Mouse (Mus musculus): Measurements from ENCODE around the gene Prkn.

Gene Prkn

GRCm38 (mm10) chr17:10840148-10840707 is at the start of gene Prkn, which contains the start of gene Pacrg:
TSS of gene Prkn (plus strand) at chr17:10840384.
TSS of gene Pacrg (minus strand) at chr17:10840311.
- DNase-seq (ENCODE audit: low read depth), result peak; percentile 98

GRCm38 (mm10) chr17:10791661-10792060 is 48.5 kb upstream of the Prkn start:
- DNase-seq (ENCODE audit: low read depth), result no peak

DNA sequence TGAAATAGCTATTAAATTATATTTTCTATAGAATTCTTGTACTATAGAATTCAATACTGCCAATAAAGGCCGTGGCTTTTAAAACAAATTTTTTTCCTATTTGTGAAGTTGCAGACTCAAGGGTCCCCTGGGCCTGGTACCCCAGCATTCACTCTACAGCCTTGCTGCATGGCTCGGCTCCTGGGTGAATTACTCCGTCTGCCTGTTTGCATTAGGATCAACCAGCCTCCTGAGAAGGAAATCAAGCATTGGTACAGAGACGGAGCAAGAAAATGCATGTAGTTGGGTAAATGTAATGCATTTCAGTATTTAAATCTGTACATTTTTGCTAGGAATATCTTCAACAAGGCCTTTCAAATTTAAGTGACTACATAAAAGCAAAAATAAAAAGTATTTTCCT is 33.5 kb upstream of the Prkn start:
- no peak for DNase-seq (ENCODE audit: low read depth)

GRCm38 (mm10) chr17:10807261-10807998 is 32.8 kb upstream of the Prkn start:
- DNase-seq (ENCODE audit: low read depth), result no peak

- DNase-seq (ENCODE audit: low read depth), result no peak
Observed at GRCm38 (mm10) chr17:10808571-10808970, 31.6 kb upstream of the Prkn start.

GRCm38 (mm10) chr17:10818971-10819370 is 21.2 kb upstream of the Prkn start:
- no peak for DNase-seq (ENCODE audit: low read depth)

DNA sequence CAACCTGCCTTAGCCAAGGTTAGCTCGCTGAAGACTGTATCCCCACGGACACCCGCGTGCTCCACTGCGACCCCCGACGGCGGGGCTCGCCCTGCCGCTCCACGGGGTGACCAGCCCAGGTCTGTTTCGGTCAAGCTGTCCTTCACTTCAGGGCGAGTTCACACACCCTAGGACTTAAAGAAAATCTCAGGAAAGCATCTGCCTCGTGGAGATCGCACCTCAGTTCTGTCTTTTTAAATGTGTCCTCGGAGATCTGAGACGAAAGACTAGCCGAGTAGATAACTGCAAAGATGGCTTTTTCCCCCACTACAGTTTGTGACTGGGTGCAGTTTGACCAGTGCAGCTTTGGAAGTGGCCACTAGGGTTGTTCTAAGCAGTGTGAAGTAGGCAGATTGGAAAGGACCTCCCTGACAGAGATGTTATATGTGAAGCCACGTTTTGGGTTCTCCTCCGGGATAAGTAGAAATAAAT is 582 bp downstream of the Prkn start:
- peak; percentile 70 for DNase-seq (ENCODE audit: low read depth)

- DNase-seq (ENCODE audit: low read depth), result no peak
Observed at GRCm38 (mm10) chr17:10854207-10854606, 14.0 kb downstream of the Prkn start.

GRCm38 (mm10) chr17:10874208-10875187 is 34.3 kb downstream of the Prkn start:
- no peak for DNase-seq (ENCODE audit: low read depth)

DNA sequence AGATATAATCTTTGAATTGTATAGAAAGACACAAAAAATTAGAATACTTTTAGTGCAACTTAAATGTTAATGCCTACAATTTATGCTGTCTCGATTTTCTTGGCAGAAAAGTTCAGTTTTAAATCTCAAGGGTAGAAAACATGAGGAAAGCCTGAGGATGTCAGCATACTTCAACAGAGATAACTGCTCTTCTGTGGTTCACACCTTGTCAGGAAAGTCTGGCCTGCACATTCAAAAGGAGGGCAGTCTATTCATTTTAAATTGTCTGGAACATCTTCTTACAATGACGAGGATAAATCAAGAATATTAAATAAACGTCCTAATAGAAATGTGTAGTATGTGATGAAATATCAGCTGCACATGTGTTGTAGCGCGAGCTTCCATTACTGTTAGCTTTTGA is 38.8 kb downstream of the Prkn start:
- DNase-seq (ENCODE audit: low read depth), result no peak

DNA sequence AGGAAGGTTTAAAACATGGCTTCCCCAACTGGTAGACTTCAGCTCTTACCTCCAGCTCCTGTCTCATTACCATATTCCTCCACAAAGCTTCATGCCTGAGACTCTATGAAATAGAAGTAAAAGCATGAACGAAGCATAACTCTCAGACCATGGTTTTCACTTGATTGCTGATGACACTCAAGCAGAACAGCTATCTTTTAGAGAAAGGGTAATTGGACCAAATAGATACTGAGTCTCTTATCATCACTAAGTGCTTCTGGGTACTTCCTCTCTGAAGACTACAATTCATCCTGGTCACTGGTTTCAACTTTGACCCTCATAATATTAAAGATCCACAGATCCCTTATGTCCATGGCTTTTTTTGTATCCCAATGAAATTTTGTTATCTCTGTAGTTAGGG is 42.1 kb downstream of the Prkn start:
- DNase-seq (ENCODE audit: low read depth), result no peak

- no peak for DNase-seq (ENCODE audit: low read depth)
Observed at GRCm38 (mm10) chr17:10887924-10888323, 47.7 kb downstream of the Prkn start.

- DNase-seq (ENCODE audit: low read depth), result no peak
Observed at GRCm38 (mm10) chr17:10901686-10902228, 61.6 kb downstream of the Prkn start.

GRCm38 (mm10) chr17:10936698-10937097 is 96.5 kb downstream of the Prkn start:
- DNase-seq (ENCODE audit: low read depth), result no peak

DNA sequence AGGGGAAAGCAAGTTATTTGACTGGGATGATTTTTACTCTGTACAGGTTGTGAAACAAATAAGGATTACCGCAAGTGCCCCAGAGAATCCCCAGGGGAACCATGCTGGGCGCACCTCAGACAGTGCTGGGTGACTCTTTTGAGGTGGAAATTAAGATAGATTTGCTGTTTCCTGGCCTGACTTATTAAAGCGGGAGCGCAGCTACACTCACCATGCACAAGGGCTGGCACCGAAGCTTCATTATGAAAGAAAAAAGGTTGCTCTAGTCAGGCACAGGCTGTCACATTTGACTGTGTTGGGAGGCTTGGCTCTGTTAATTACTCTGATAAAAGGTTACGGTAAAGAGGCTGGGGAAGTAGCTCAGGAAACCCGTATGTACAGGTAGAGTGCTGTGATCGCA is 97.7 kb downstream of the Prkn start:
- no peak for DNase-seq (ENCODE audit: low read depth)

- no peak for DNase-seq (ENCODE audit: low read depth)
Observed at GRCm38 (mm10) chr17:10938755-10939154, 98.6 kb downstream of the Prkn start.

- DNase-seq (ENCODE audit: low read depth), result no peak
Observed at GRCm38 (mm10) chr17:10946552-10946951, 106.4 kb downstream of the Prkn start.

GRCm38 (mm10) chr17:10947614-10948013 is 107.4 kb downstream of the Prkn start:
- DNase-seq (ENCODE audit: low read depth), result no peak

GRCm38 (mm10) chr17:10959066-10959864 is 119.1 kb downstream of the Prkn start:
- DNase-seq (ENCODE audit: low read depth), result no peak

- DNase-seq (ENCODE audit: low read depth), result no peak
Observed at GRCm38 (mm10) chr17:10962151-10962550, 122.0 kb downstream of the Prkn start.

- DNase-seq (ENCODE audit: low read depth), result no peak
Observed at GRCm38 (mm10) chr17:10982136-10982535, 142.0 kb downstream of the Prkn start.

Measured in NIH3T3 (cell line).